Mouse (Mus musculus) cerebellum, adult 2 months (tissue): ENCODE results near the gene Khk.

Experiments
- CTCF ChIP-seq: fragments of 200-500 bp; IDR thresholded peaks from 2 replicates; pipeline ENCODE4 v1.5.1; 2011; ENCODE audit warnings: low read depth, mild to moderate bottlenecking, control low read depth, low read length, moderate library complexity, borderline replicate concordance; ENCODE audit not compliant: insufficient read depth
- POLR2A ChIP-seq: fragments of 200-500 bp; IDR thresholded peaks from 2 replicates; pipeline ENCODE4 v1.6.1; 2011; ENCODE audit warnings: low read length, control low read depth, borderline replicate concordance; ENCODE audit not compliant: insufficient read depth

GRCm38 (mm10) chr5:30914101-30914635 is 7.1 kb upstream of the Khk start:
- no peak for TF ChIP-seq CTCF
- TF ChIP-seq POLR2A: no peak
